Mouse (Mus musculus) left cerebral cortex, postnatal 4 days (tissue): ENCODE measurements around the gene Gm12248. TPM values are rescaled to one million over a fixed set of nuclear protein-coding genes. Genes with fewer than 3 reads are reported as not detected.

Source experiments
- total RNA-seq, 2 experiments: library from RNA; stranded (reverse); gene quantifications; 2 replicates each; pipeline ENCODE4 v1.2.3; 2021

The Gm12248 gene
- total RNA-seq, 2 experiments from 2014 or later = not detected

Other genes with a start within 250 kb of the Gm12248 start
- 10 to 100 TPM; 97.9 to 100.0 TPM for gene Larp1, start 84.1 kb downstream of the Gm12248 start, total RNA-seq
- gene Cnot8, start 11.0 kb upstream of the Gm12248 start, total RNA-seq = 10 to 100 TPM; 58.3 to 62.8 TPM
- gene Gemin5, start 75.4 kb upstream of the Gm12248 start, total RNA-seq = 10 to 100 TPM; 21.3 to 22.0 TPM
- gene Mrpl22, start 78.5 kb upstream of the Gm12248 start, total RNA-seq = 10 to 100 TPM; 37.6 to 37.9 TPM
- gene Igtp, start 106.4 kb upstream of the Gm12248 start, total RNA-seq = under 1 TPM; 0.66 to 0.79 TPM
- 1 to 10 TPM in 1 of 2 experiments, under 1 TPM in 1; 0.79 to 1.2 TPM for gene Irgm2, start 106.5 kb upstream of the Gm12248 start, total RNA-seq
- not detected for gene 4930438A08Rik, start 181.7 kb upstream of the Gm12248 start, total RNA-seq
- gene Zfp692, start 213.9 kb upstream of the Gm12248 start, total RNA-seq = 10 to 100 TPM; 30.4 to 32.2 TPM
- 10 to 100 TPM; 43.5 TPM for gene Zfp672, start 237.2 kb upstream of the Gm12248 start, total RNA-seq
- gene Sh3bp5l, start 237.6 kb upstream of the Gm12248 start, total RNA-seq = 10 to 100 TPM; 44.2 to 48.8 TPM